10 mouse cellular contexts compared by ENCODE assay signal in the genomic region with DNA sequence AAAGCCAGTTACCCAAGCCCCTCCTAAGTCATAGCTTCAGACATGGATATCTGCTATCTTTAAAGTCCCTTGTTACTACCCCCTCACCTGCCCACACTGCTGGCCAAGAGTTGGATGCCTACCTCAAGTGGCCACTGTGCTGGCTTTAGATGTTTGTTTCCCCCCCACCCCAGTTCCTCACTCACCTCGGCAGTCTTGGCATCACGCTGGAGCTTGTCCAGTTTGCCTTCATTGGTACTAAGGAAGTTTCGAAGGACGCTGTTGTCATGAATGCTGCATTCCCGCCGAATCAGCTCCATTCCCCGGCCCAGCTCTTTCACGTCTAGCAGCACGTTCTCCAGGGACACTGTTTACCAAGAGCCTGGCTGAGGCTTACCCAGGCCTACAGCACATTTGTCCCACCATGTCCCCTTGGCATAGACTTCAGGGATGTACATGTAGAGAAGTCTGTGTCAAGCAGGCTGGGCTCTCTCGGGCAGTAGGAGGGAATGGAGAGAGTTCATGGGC. TPM values are rescaled to one million over a fixed set of nuclear protein-coding genes. Genes with fewer than 3 reads are reported as not detected.
DNase-seq lines count a peak whose midpoint lies in the region; ATAC-seq and TF ChIP-seq lines count a peak whose summit lies in the region.
"Had no signal": no experiment of that assay in that cellular context is flagged by ENCODE, and none has a peak within 500 bp of the region (broad histone marks: within the 10 kb centered on the region; RNA-seq: fewer than 3 reads in every experiment).

No protein-coding gene starts in this region.

- DNase-seq in hindbrain, embryonic 11.5 days (ENCODE audit: low spot score): no peak
- no peak for DNase-seq in hindbrain, postnatal 0 days (ENCODE audit: low spot score)
- no peak for DNase-seq in lung, postnatal 25 days (ENCODE audit: low spot score)
- no peak for DNase-seq in heart, postnatal 0 days (ENCODE audit: low spot score)
- DNase-seq in urinary bladder, adult 18-20 months (ENCODE audit: low spot score in 2 of 2): no peak
- DNase-seq: spleen, adult 18-20 months; thymus, postnatal 25 days had no signal

- 89% methylated on average over 10 of the region's 10 CpGs for WGBS in hindbrain, embryonic 11.5 days
- WGBS in hindbrain, postnatal 0 days: 77% methylated on average over 10 of the region's 10 CpGs
- 47% methylated on average over 10 of the region's 10 CpGs for WGBS in lung, embryonic 15.5 days
- 61% methylated on average over 10 of the region's 10 CpGs for WGBS in heart, postnatal 0 days
- WGBS in stomach, embryonic 14.5 days: 78% methylated on average over 10 of the region's 10 CpGs

- H3K27me3 ChIP-seq in hindbrain, embryonic 11.5 days (ENCODE audit: control insufficient read depth, insufficient read depth, low read length): no peaks in the 10 kb centered on the region
- H3K27me3 ChIP-seq in hindbrain, postnatal 0 days (ENCODE audit: insufficient read depth, low read length): no peaks in the 10 kb centered on the region
- no peaks in the 10 kb centered on the region for H3K27me3 ChIP-seq in lung, embryonic 15.5 days
- H3K27me3 ChIP-seq in heart, postnatal 0 days (ENCODE audit: control insufficient read depth, insufficient read depth, low read length): no peaks in the 10 kb centered on the region
- H3K27me3 ChIP-seq in stomach, embryonic 14.5 days (ENCODE audit: control insufficient read depth, insufficient read depth, low read length): no peaks in the 10 kb centered on the region

- no peak overlapping the region for H3K4me2 ChIP-seq in hindbrain, embryonic 11.5 days (replicated peaks; ENCODE audit: low read depth, low read length)
- no peak overlapping the region for H3K4me2 ChIP-seq in hindbrain, postnatal 0 days (ENCODE audit: low read depth, low read length)
- no peak overlapping the region for H3K4me2 ChIP-seq in lung, embryonic 15.5 days
- no peak overlapping the region for H3K4me2 ChIP-seq in heart, postnatal 0 days (ENCODE audit: low read depth, low read length)
- H3K4me2 ChIP-seq in stomach, embryonic 14.5 days (replicated peaks; ENCODE audit: low read depth, low read length): no peak overlapping the region

- TF ChIP-seq EP300 in heart, postnatal 0 days (IDR thresholded peaks at IDR 0.05; ENCODE audit: low read depth): no peak

- peak overlapping the region; percentile 45; the same call in 1 of the 2 replicates for H3K27ac ChIP-seq in hindbrain, embryonic 11.5 days (ENCODE audit: low read depth, low read length)
- H3K27ac ChIP-seq in hindbrain, postnatal 0 days: no peak overlapping the region; the same call in 1 of the 2 replicates
- H3K27ac ChIP-seq in lung, embryonic 15.5 days: peak overlapping the region; percentile 82
- H3K27ac ChIP-seq in heart, postnatal 0 days (ENCODE audit: low read depth): peak overlapping the region; percentile 56
- H3K27ac ChIP-seq in stomach, embryonic 14.5 days (ENCODE audit: low read length): peak overlapping the region; percentile 33; the same call in 1 of the 2 replicates

- no peaks in the 10 kb centered on the region for H3K9me3 ChIP-seq in hindbrain, embryonic 11.5 days (ENCODE audit: control insufficient read depth, low read length)
- H3K9me3 ChIP-seq in hindbrain, postnatal 0 days (ENCODE audit: low read length): no peaks in the 10 kb centered on the region
- H3K9me3 ChIP-seq in lung, embryonic 15.5 days: no peaks in the 10 kb centered on the region
- no peaks in the 10 kb centered on the region for H3K9me3 ChIP-seq in heart, postnatal 0 days (replicated peaks; ENCODE audit: control insufficient read depth, low read length)
- H3K9me3 ChIP-seq in stomach, embryonic 14.5 days (ENCODE audit: control insufficient read depth, low read depth, low read length): no peaks in the 10 kb centered on the region

- TF ChIP-seq CTCF in hindbrain, postnatal 0 days (IDR thresholded peaks at IDR 0.05; ENCODE audit: low read depth): no peak
- TF ChIP-seq CTCF in heart, postnatal 0 days (IDR thresholded peaks at IDR 0.05; ENCODE audit: low read depth): no peak

- no peaks in the 10 kb centered on the region for H3K4me1 ChIP-seq in hindbrain, embryonic 11.5 days (replicated peaks; ENCODE audit: control insufficient read depth, insufficient read depth, low read length)
- no peaks in the 10 kb centered on the region for H3K4me1 ChIP-seq in hindbrain, postnatal 0 days (ENCODE audit: insufficient read depth, low read length)
- peaks cover 15% of the 10 kb centered on the region; the same call in 1 of the 2 replicates for H3K4me1 ChIP-seq in lung, embryonic 15.5 days
- H3K4me1 ChIP-seq in heart, postnatal 0 days (ENCODE audit: control insufficient read depth, insufficient read depth): peaks cover 6% of the 10 kb centered on the region; the same call in 1 of the 2 replicates
- H3K4me1 ChIP-seq in stomach, embryonic 14.5 days (ENCODE audit: control insufficient read depth, insufficient read depth, low read length): no peaks in the 10 kb centered on the region

- H3K9ac ChIP-seq in hindbrain, embryonic 11.5 days (ENCODE audit: low read depth, low read length): no peak overlapping the region
- H3K9ac ChIP-seq in hindbrain, postnatal 0 days (replicated peaks; ENCODE audit: low read length): no peak overlapping the region
- H3K9ac ChIP-seq in lung, embryonic 15.5 days: no peak overlapping the region
- H3K9ac ChIP-seq in heart, postnatal 0 days (replicated peaks; ENCODE audit: low read depth, low read length): no peak overlapping the region
- no peak overlapping the region for H3K9ac ChIP-seq in stomach, embryonic 14.5 days (replicated peaks; ENCODE audit: low read depth, low read length)

- H3K36me3 ChIP-seq in hindbrain, embryonic 11.5 days (ENCODE audit: control insufficient read depth, insufficient read depth, low read length): peaks cover 6% of the 10 kb centered on the region; the same call in 1 of the 2 replicates
- H3K36me3 ChIP-seq in hindbrain, postnatal 0 days (ENCODE audit: insufficient read depth, low read length): peaks cover 62% of the 10 kb centered on the region
- H3K36me3 ChIP-seq in lung, embryonic 15.5 days: peaks cover 81% of the 10 kb centered on the region
- peaks cover 94% of the 10 kb centered on the region for H3K36me3 ChIP-seq in heart, postnatal 0 days (replicated peaks; ENCODE audit: control insufficient read depth, insufficient read depth, low read length)
- H3K36me3 ChIP-seq in stomach, embryonic 14.5 days (ENCODE audit: control insufficient read depth, insufficient read depth, low read length): peaks cover 86% of the 10 kb centered on the region

- no peak overlapping the region for H3K4me3 ChIP-seq in hindbrain, embryonic 11.5 days (ENCODE audit: low read depth, low read length)
- no peak overlapping the region for H3K4me3 ChIP-seq in hindbrain, postnatal 0 days (ENCODE audit: low read length)
- no peak overlapping the region for H3K4me3 ChIP-seq in lung, embryonic 15.5 days
- no peak overlapping the region for H3K4me3 ChIP-seq in heart, postnatal 0 days (ENCODE audit: low read depth, low read length)
- H3K4me3 ChIP-seq in stomach, embryonic 14.5 days (ENCODE audit: low read depth, low read length): no peak overlapping the region

- no peak for ATAC-seq in hindbrain, embryonic 11.5 days (ENCODE audit: low FRiP score)
- no peak for ATAC-seq in hindbrain, postnatal 0 days
- no peak for ATAC-seq in lung, embryonic 15.5 days (ENCODE audit: borderline replicate concordance, extremely low read depth, low FRiP score, low TSS enrichment)
- ATAC-seq in heart, postnatal 0 days (ENCODE audit: insufficient read depth, low read depth): no peak
- no peak for ATAC-seq in stomach, embryonic 14.5 days (ENCODE audit: insufficient number of reproducible peaks, insufficient read depth, low FRiP score, low read depth)

RNA-seq across cellular contexts. Expression of gene Fam186b, which starts 24.5 kb away (rescaled TPM):
- polyA plus RNA-seq in hindbrain, embryonic 11.5 days (2014; fragmentation: Nextera tagmentation; extraction: Ambion mirVana): 0.22 and 0.29 TPM in 2 replicates
- 0.86 and 1.3 TPM in 2 replicates for total RNA-seq in hindbrain, postnatal 0 days (2014; rRNA removed)
- 1.3 and 1.4 TPM in 2 replicates for polyA plus RNA-seq in hindbrain, postnatal 0 days (2015; fragmentation: Nextera tagmentation; extraction: Ambion mirVana)
- polyA plus RNA-seq in lung, embryonic 15.5 days (2015; fragmentation: Nextera tagmentation; extraction: Ambion mirVana): 0.05 and 0.35 TPM in 2 replicates
- not detected in 2 replicates for total RNA-seq in heart, postnatal 0 days (2014; rRNA removed; ENCODE audit: low replicate concordance)
- polyA plus RNA-seq in heart, postnatal 0 days (2015; fragmentation: Nextera tagmentation; extraction: Ambion mirVana): 0.07 and 0.22 TPM in 2 replicates
- polyA plus RNA-seq in stomach, embryonic 14.5 days (2014; fragmentation: Nextera tagmentation; extraction: Ambion mirVana): 0.13 TPM in 1 of 2 replicates, not detected in the other
- total RNA-seq: common myeloid progenitor, adult 5-6 weeks had no signal

RNA-seq across cellular contexts. Expression of gene Prpf40b, which starts 25.3 kb away (rescaled TPM):
- 41.9 and 45.7 TPM in 2 replicates for polyA plus RNA-seq in hindbrain, embryonic 11.5 days (2014; fragmentation: Nextera tagmentation; extraction: Ambion mirVana)
- 90.2 and 94.2 TPM in 2 replicates for total RNA-seq in hindbrain, postnatal 0 days (2014; rRNA removed)
- 101 and 110 TPM in 2 replicates for polyA plus RNA-seq in hindbrain, postnatal 0 days (2015; fragmentation: Nextera tagmentation; extraction: Ambion mirVana)
- 55.1 and 55.3 TPM in 2 replicates for polyA plus RNA-seq in lung, embryonic 15.5 days (2015; fragmentation: Nextera tagmentation; extraction: Ambion mirVana)
- total RNA-seq in heart, postnatal 0 days (2014; rRNA removed; ENCODE audit: low replicate concordance): 25.4 and 26.9 TPM in 2 replicates
- 27.4 and 29.3 TPM in 2 replicates for polyA plus RNA-seq in heart, postnatal 0 days (2015; fragmentation: Nextera tagmentation; extraction: Ambion mirVana)
- 57.3 and 57.5 TPM in 2 replicates for polyA plus RNA-seq in stomach, embryonic 14.5 days (2014; fragmentation: Nextera tagmentation; extraction: Ambion mirVana)

RNA-seq across cellular contexts. Expression of gene Fmnl3, which starts 50.1 kb away (rescaled TPM):
- 10.5 and 11.4 TPM in 2 replicates for polyA plus RNA-seq in hindbrain, embryonic 11.5 days (2014; fragmentation: Nextera tagmentation; extraction: Ambion mirVana)
- total RNA-seq in hindbrain, postnatal 0 days (2014; rRNA removed): 11.9 and 15.2 TPM in 2 replicates
- polyA plus RNA-seq in hindbrain, postnatal 0 days (2015; fragmentation: Nextera tagmentation; extraction: Ambion mirVana): 8.0 and 8.2 TPM in 2 replicates
- 34.5 and 34.9 TPM in 2 replicates for polyA plus RNA-seq in lung, embryonic 15.5 days (2015; fragmentation: Nextera tagmentation; extraction: Ambion mirVana)
- total RNA-seq in heart, postnatal 0 days (2014; rRNA removed; ENCODE audit: low replicate concordance): 18.2 and 21.6 TPM in 2 replicates
- 10.1 and 12.1 TPM in 2 replicates for polyA plus RNA-seq in heart, postnatal 0 days (2015; fragmentation: Nextera tagmentation; extraction: Ambion mirVana)
- 21.5 and 23.1 TPM in 2 replicates for polyA plus RNA-seq in stomach, embryonic 14.5 days (2014; fragmentation: Nextera tagmentation; extraction: Ambion mirVana)
